Mouse (Mus musculus) testis, adult 2 months (tissue): Measurements from ENCODE around the gene Fkbp15. TPM values are rescaled to one million over a fixed set of nuclear protein-coding genes. Genes with fewer than 3 reads are reported as not detected.
A peak's percentile ranks its signal among the peaks of the same experiment; 100 is the strongest.

Source experiments
- H3K27ac ChIP-seq: fragments of 200-500 bp; 2 replicates; pipeline ENCODE4 v1.5.1; 2012; ENCODE audit warnings: low read depth, low read length; ENCODE audit not compliant: control insufficient read depth, insufficient read depth
- H3K27me3 ChIP-seq: fragments of 200-500 bp; 2 replicates; pipeline ENCODE4 v1.6.1; 2012; ENCODE audit warnings: mild to moderate bottlenecking, low read length, moderate library complexity; ENCODE audit not compliant: control insufficient read depth, insufficient read depth
- H3K36me3 ChIP-seq: fragments of 200-500 bp; 2 replicates; pipeline ENCODE4 v1.6.1; 2012; ENCODE audit warnings: mild to moderate bottlenecking, low read length; ENCODE audit not compliant: control insufficient read depth, insufficient read depth
- H3K4me1 ChIP-seq: fragments of 200-500 bp; 2 replicates; pipeline ENCODE4 v1.6.1; 2012; ENCODE audit warnings: low read length; ENCODE audit not compliant: control insufficient read depth, insufficient read depth
- H3K4me3 ChIP-seq: fragments of 200-500 bp; 2 replicates; pipeline ENCODE4 v1.5.1; 2012; ENCODE audit warnings: low read depth, mild to moderate bottlenecking, low read length, moderate library complexity, mixed read lengths; ENCODE audit not compliant: control insufficient read depth
- CTCF ChIP-seq: fragments of 200-500 bp; IDR thresholded peaks from 2 replicates; pipeline ENCODE4 v1.5.1; 2012; ENCODE audit warnings: low read depth, mild to moderate bottlenecking, inconsistent platforms, low read length, moderate library complexity; ENCODE audit not compliant: control insufficient read depth, insufficient read depth, insufficient replicate concordance
- POLR2A ChIP-seq: fragments of 200-500 bp; IDR thresholded peaks from 2 replicates; pipeline ENCODE4 v1.6.1; 2012; ENCODE audit warnings: low read depth, mild to moderate bottlenecking, inconsistent platforms, low read length, moderate library complexity; ENCODE audit not compliant: control insufficient read depth
- polyA plus RNA-seq: library from polyadenylated mRNA; depleted of rRNA; stranded (reverse); fragments of >200 nt; gene quantifications from 2 replicates; pipeline ENCODE4 v1.2.3, GENCODE M21; 2012

Fkbp15 gene
- polyA plus RNA-seq, 1 experiment: 6.1 TPM

- Histone ChIP-seq H3K4me1 (peaks cover 2% of the 10 kb centered on the region; the same call in 1 of the 2 replicates), H3K4me3 (peak overlapping the region; percentile 91), H3K36me3 (no peaks in the 10 kb centered on the region), H3K27me3 (no peaks in the 10 kb centered on the region), H3K27ac (peak overlapping the region; percentile 83)
- TF ChIP-seq POLR2A (no peak), CTCF (no peak)
Measured at GRCm38 (mm10) chr4:62360805-62361455, 582 bp upstream of the Fkbp15 start.

- peak overlapping the region; percentile 79; the same call in 1 of the 2 replicates for H3K27ac ChIP-seq
- TF ChIP-seq POLR2A (no peak), CTCF (no peak)
- H3K27me3 ChIP-seq: no peaks in the 10 kb centered on the region
- H3K4me1 ChIP-seq: peaks cover 2% of the 10 kb centered on the region; the same call in 1 of the 2 replicates
- no peaks in the 10 kb centered on the region for H3K36me3 ChIP-seq
- H3K4me3 ChIP-seq: peak overlapping the region; percentile 91; the same call in 1 of the 2 replicates
Measured at GRCm38 (mm10) chr4:62359256-62359775, 1.0 kb downstream of the Fkbp15 start.

GRCm38 (mm10) chr4:62357631-62358148 is 2.7 kb downstream of the Fkbp15 start:
- no peak for TF ChIP-seq CTCF
- TF ChIP-seq POLR2A: no peak
- Histone ChIP-seq H3K27me3 (no peaks in the 10 kb centered on the region), H3K4me3 (no peak overlapping the region), H3K4me1 (peaks cover 2% of the 10 kb centered on the region; the same call in 1 of the 2 replicates), H3K36me3 (no peaks in the 10 kb centered on the region), H3K27ac (no peak overlapping the region)

GRCm38 (mm10) chr4:62349371-62349770 is 11.0 kb downstream of the Fkbp15 start:
- H3K4me3 ChIP-seq: no peak overlapping the region
- no peaks in the 10 kb centered on the region for H3K4me1 ChIP-seq
- no peaks in the 10 kb centered on the region for H3K36me3 ChIP-seq
- TF ChIP-seq POLR2A (no peak), CTCF (no peak)
- no peak overlapping the region for H3K27ac ChIP-seq
- no peaks in the 10 kb centered on the region for H3K27me3 ChIP-seq

GRCm38 (mm10) chr4:62348329-62348705 is 12.0 kb downstream of the Fkbp15 start:
- Histone ChIP-seq H3K36me3 (no peaks in the 10 kb centered on the region), H3K27ac (no peak overlapping the region), H3K4me3 (no peak overlapping the region)

GRCm38 (mm10) chr4:62347605-62348328 is 12.6 kb downstream of the Fkbp15 start:
- H3K36me3 ChIP-seq: no peaks in the 10 kb centered on the region
- H3K4me3 ChIP-seq: no peak overlapping the region
- no peak overlapping the region for H3K27ac ChIP-seq
- no peaks in the 10 kb centered on the region for H3K27me3 ChIP-seq
- TF ChIP-seq POLR2A (no peak), CTCF (no peak)
- H3K4me1 ChIP-seq: no peaks in the 10 kb centered on the region

More at GRCm38 (mm10) chr4:62348329-62348705, 12.0 kb downstream of the Fkbp15 start:
- H3K27me3 ChIP-seq: no peaks in the 10 kb centered on the region
- no peaks in the 10 kb centered on the region for H3K4me1 ChIP-seq
- TF ChIP-seq CTCF: no peak

GRCm38 (mm10) chr4:62345827-62346226 is 14.5 kb downstream of the Fkbp15 start:
- TF ChIP-seq CTCF: no peak
- TF ChIP-seq POLR2A: no peak
- H3K36me3 ChIP-seq: no peaks in the 10 kb centered on the region
- H3K4me3 ChIP-seq: no peak overlapping the region
- H3K27me3 ChIP-seq: no peaks in the 10 kb centered on the region
- H3K27ac ChIP-seq: no peak overlapping the region
- H3K4me1 ChIP-seq: no peaks in the 10 kb centered on the region
